Mouse (Mus musculus): ENCODE measurements around the gene Thrsp. TPM values are rescaled to one million over a fixed set of nuclear protein-coding genes. Genes with fewer than 3 reads are reported as not detected.
"Not testable (repeated sequence)": the region's sequence is repeated elsewhere in the genome, so short reads cannot be mapped to it uniquely, and the experiment has no call there.

The Thrsp gene
- polyA plus RNA-seq, 1 experiment from 2014 or later, result 5.3 TPM

- Histone ChIP-seq H3K27ac (ENCODE audit: low read length) (no peak overlapping the region), H3K9ac (replicated peaks; ENCODE audit: low read depth, low read length) (no peak overlapping the region), H3K27me3 (replicated peaks; ENCODE audit: control insufficient read depth, insufficient read depth, low read length) (no peaks in the 10 kb centered on the region), H3K9me3 (ENCODE audit: control insufficient read depth, low read length) (0 out of 2 replicates have a peak, but pooled peaks cover 4% of the 10 kb centered on the region), H3K4me3 (replicated peaks; ENCODE audit: low read length) (no peak overlapping the region), H3K36me3 (ENCODE audit: control insufficient read depth, insufficient read depth) (no peaks in the 10 kb centered on the region), H3K4me2 (ENCODE audit: low read length) (no peak overlapping the region), H3K4me1 (replicated peaks; ENCODE audit: control insufficient read depth, insufficient read depth, low read length) (no peaks in the 10 kb centered on the region)
- no peak for ATAC-seq
These were observed 21.5 kb upstream of the Thrsp start for GRCm38 (mm10) chr7:97438986-97439385.

GRCm38 (mm10) chr7:97434517-97434916, 17.0 kb upstream of the Thrsp start:
- WGBS, result 81% methylated on average over 10 of the region's 10 CpGs
- Histone ChIP-seq H3K36me3 (ENCODE audit: control insufficient read depth, insufficient read depth) (no peaks in the 10 kb centered on the region), H3K4me2 (ENCODE audit: low read length) (no peak overlapping the region), H3K27me3 (replicated peaks; ENCODE audit: control insufficient read depth, insufficient read depth, low read length) (no peaks in the 10 kb centered on the region), H3K9ac (replicated peaks; ENCODE audit: low read depth, low read length) (no peak overlapping the region), H3K4me1 (replicated peaks; ENCODE audit: control insufficient read depth, insufficient read depth, low read length) (peaks cover 9% of the 10 kb centered on the region), H3K4me3 (replicated peaks; ENCODE audit: low read length) (no peak overlapping the region), H3K9me3 (ENCODE audit: control insufficient read depth, low read length) (no peaks in the 10 kb centered on the region), H3K27ac (ENCODE audit: low read length) (no peak overlapping the region)
- no peak for ATAC-seq

GRCm38 (mm10) chr7:97433517-97433916, 16.0 kb upstream of the Thrsp start:
- H3K36me3 ChIP-seq (ENCODE audit: control insufficient read depth, insufficient read depth); H3K27me3 ChIP-seq (replicated peaks; ENCODE audit: control insufficient read depth, insufficient read depth, low read length); H3K4me2 ChIP-seq (ENCODE audit: low read length); H3K9ac ChIP-seq (replicated peaks; ENCODE audit: low read depth, low read length); H3K4me3 ChIP-seq (replicated peaks; ENCODE audit: low read length); ATAC-seq; H3K9me3 ChIP-seq (ENCODE audit: control insufficient read depth, low read length); H3K27ac ChIP-seq (ENCODE audit: low read length): not testable (repeated sequence)
- WGBS, result 53% methylated on average over 3 of the region's 3 CpGs
- H3K4me1 ChIP-seq (replicated peaks; ENCODE audit: control insufficient read depth, insufficient read depth, low read length), result peaks cover 11% of the 10 kb centered on the region

GRCm38 (mm10) chr7:97429705-97430104, 12.2 kb upstream of the Thrsp start:
- peak; percentile 68 for ATAC-seq
- Histone ChIP-seq H3K36me3 (ENCODE audit: control insufficient read depth, insufficient read depth) (no peaks in the 10 kb centered on the region), H3K27me3 (replicated peaks; ENCODE audit: control insufficient read depth, insufficient read depth, low read length) (no peaks in the 10 kb centered on the region), H3K9me3 (ENCODE audit: control insufficient read depth, low read length) (no peaks in the 10 kb centered on the region), H3K27ac (ENCODE audit: low read length) (peak overlapping the region; percentile 69), H3K4me1 (replicated peaks; ENCODE audit: control insufficient read depth, insufficient read depth, low read length) (peaks cover 20% of the 10 kb centered on the region), H3K4me2 (ENCODE audit: low read length) (peak overlapping the region; percentile 18; the same call in 1 of the 2 replicates), H3K4me3 (replicated peaks; ENCODE audit: low read length) (no peak overlapping the region), H3K9ac (replicated peaks; ENCODE audit: low read depth, low read length) (no peak overlapping the region)
- WGBS, result 0% methylated on average over 5 of the region's 5 CpGs

- Histone ChIP-seq H3K9me3 (ENCODE audit: control insufficient read depth, low read length) (no peaks in the 10 kb centered on the region), H3K4me2 (ENCODE audit: low read length) (no peak overlapping the region), H3K36me3 (ENCODE audit: control insufficient read depth, insufficient read depth) (no peaks in the 10 kb centered on the region), H3K9ac (replicated peaks; ENCODE audit: low read depth, low read length) (0 out of 2 replicates have a peak overlapping the region, but pooled peaks have one; percentile 4), H3K27ac (ENCODE audit: low read length) (peak overlapping the region; percentile 39), H3K27me3 (replicated peaks; ENCODE audit: control insufficient read depth, insufficient read depth, low read length) (no peaks in the 10 kb centered on the region), H3K4me1 (replicated peaks; ENCODE audit: control insufficient read depth, insufficient read depth, low read length) (peaks cover 20% of the 10 kb centered on the region), H3K4me3 (replicated peaks; ENCODE audit: low read length) (no peak overlapping the region)
- WGBS, result 59% methylated on average over 5 of the region's 5 CpGs
- peak; percentile 52 for ATAC-seq
These were observed 10.4 kb upstream of the Thrsp start for GRCm38 (mm10) chr7:97427778-97428420.

DNA sequence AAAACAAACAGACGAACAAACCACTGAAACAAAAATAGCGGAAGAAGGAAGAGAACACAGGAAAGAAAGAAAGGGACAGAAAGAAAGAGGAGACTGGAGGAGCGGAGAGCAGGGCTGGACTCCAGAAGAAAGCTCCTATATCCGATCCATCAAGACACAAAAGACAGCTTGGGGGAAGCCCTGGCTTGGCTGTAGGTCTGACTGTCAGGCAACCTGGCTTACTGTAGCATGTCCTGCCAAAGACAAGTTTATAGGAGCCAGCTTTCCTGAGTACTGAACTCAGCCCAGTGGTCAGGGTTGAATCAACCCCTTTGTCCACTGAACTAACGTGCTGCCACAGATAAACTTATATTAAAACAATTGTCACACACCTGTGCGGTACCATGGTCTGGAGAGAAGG, 9.8 kb upstream of the Thrsp start:
- ATAC-seq, result no peak
- Histone ChIP-seq H3K4me1 (replicated peaks; ENCODE audit: control insufficient read depth, insufficient read depth, low read length) (peaks cover 20% of the 10 kb centered on the region), H3K4me3 (replicated peaks; ENCODE audit: low read length) (no peak overlapping the region), H3K27ac (ENCODE audit: low read length) (no peak overlapping the region), H3K9me3 (ENCODE audit: control insufficient read depth, low read length) (no peaks in the 10 kb centered on the region), H3K9ac (replicated peaks; ENCODE audit: low read depth, low read length) (no peak overlapping the region), H3K27me3 (replicated peaks; ENCODE audit: control insufficient read depth, insufficient read depth, low read length) (no peaks in the 10 kb centered on the region), H3K4me2 (ENCODE audit: low read length) (no peak overlapping the region), H3K36me3 (ENCODE audit: control insufficient read depth, insufficient read depth) (no peaks in the 10 kb centered on the region)
- WGBS, result 79% methylated on average over 6 of the region's 6 CpGs

GRCm38 (mm10) chr7:97426566-97426965, 9.0 kb upstream of the Thrsp start:
- 70% methylated on average over 6 of the region's 6 CpGs for WGBS
- no peaks in the 10 kb centered on the region for H3K36me3 ChIP-seq (ENCODE audit: control insufficient read depth, insufficient read depth)
- ATAC-seq, result no peak
- no peak overlapping the region for H3K4me3 ChIP-seq (replicated peaks; ENCODE audit: low read length)
- peaks cover 20% of the 10 kb centered on the region for H3K4me1 ChIP-seq (replicated peaks; ENCODE audit: control insufficient read depth, insufficient read depth, low read length)
- H3K27me3 ChIP-seq (replicated peaks; ENCODE audit: control insufficient read depth, insufficient read depth, low read length), result no peaks in the 10 kb centered on the region
- no peak overlapping the region for H3K27ac ChIP-seq (ENCODE audit: low read length)
- H3K9me3 ChIP-seq (ENCODE audit: control insufficient read depth, low read length), result no peaks in the 10 kb centered on the region
- H3K9ac ChIP-seq (replicated peaks; ENCODE audit: low read depth, low read length), result no peak overlapping the region
- H3K4me2 ChIP-seq (ENCODE audit: low read length), result no peak overlapping the region

GRCm38 (mm10) chr7:97424621-97425245, 7.2 kb upstream of the Thrsp start:
- peaks cover 17% of the 10 kb centered on the region for H3K4me1 ChIP-seq (replicated peaks; ENCODE audit: control insufficient read depth, insufficient read depth, low read length)
- peak overlapping the region; percentile 36; the same call in 1 of the 2 replicates for H3K9ac ChIP-seq (replicated peaks; ENCODE audit: low read depth, low read length)
- no peaks in the 10 kb centered on the region for H3K9me3 ChIP-seq (ENCODE audit: control insufficient read depth, low read length)
- no peak overlapping the region for H3K4me2 ChIP-seq (ENCODE audit: low read length)
- H3K27me3 ChIP-seq (replicated peaks; ENCODE audit: control insufficient read depth, insufficient read depth, low read length), result no peaks in the 10 kb centered on the region
- no peaks in the 10 kb centered on the region for H3K36me3 ChIP-seq (ENCODE audit: control insufficient read depth, insufficient read depth)
- ATAC-seq, result peak; percentile 88
- no peak overlapping the region for H3K27ac ChIP-seq (ENCODE audit: low read length)
- H3K4me3 ChIP-seq (replicated peaks; ENCODE audit: low read length), result no peak overlapping the region
- 7% methylated on average over 12 of the region's 12 CpGs for WGBS

GRCm38 (mm10) chr7:97423754-97424153, 6.2 kb upstream of the Thrsp start:
- ATAC-seq, result no peak
- H3K9ac ChIP-seq (replicated peaks; ENCODE audit: low read depth, low read length), result no peak overlapping the region
- 49% methylated on average over 5 of the region's 5 CpGs for whole genome bisulfite sequencing
- no peaks in the 10 kb centered on the region for H3K9me3 ChIP-seq (ENCODE audit: control insufficient read depth, low read length)
- H3K4me2 ChIP-seq (ENCODE audit: low read length), result no peak overlapping the region
- no peak overlapping the region for H3K4me3 ChIP-seq (replicated peaks; ENCODE audit: low read length)
- H3K36me3 ChIP-seq (ENCODE audit: control insufficient read depth, insufficient read depth), result no peaks in the 10 kb centered on the region
- no peak overlapping the region for H3K27ac ChIP-seq (ENCODE audit: low read length)
- peaks cover 13% of the 10 kb centered on the region for H3K4me1 ChIP-seq (replicated peaks; ENCODE audit: control insufficient read depth, insufficient read depth, low read length)
- no peaks in the 10 kb centered on the region for H3K27me3 ChIP-seq (replicated peaks; ENCODE audit: control insufficient read depth, insufficient read depth, low read length)

Measured in forebrain, embryonic 16.5 days (tissue).